Mouse (Mus musculus) adrenal gland (tissue): ENCODE data around the gene Siglecg.
"Not testable (repeated sequence)": the region's sequence is repeated elsewhere in the genome, so short reads cannot be mapped to it uniquely, and the experiment has no call there.

Experiments used
- intact Hi-C: fragments of 180-260 bp; cut with DNase I; formaldehyde crosslinking; loops from one replicate; pipeline ENCODE4 v1.15.1; 2025
- long read RNA-seq, 2 experiments: library from polyadenylated mRNA; unstranded; transcript quantifications; one replicate each; pipeline ENCODE4 v2.0.0; 2020; ENCODE audit warnings: borderline replicate concordance in 1 of 2; ENCODE audit not compliant: insufficient replicate concordance in 1 of 2

The Siglecg gene
- long read RNA-seq, experiment 1: 0 reads
- long read RNA-seq, experiment 2: 0 reads

- intact Hi-C loops: no loop called here
Measured at GRCm38 (mm10) chr7:43408131-43408553, at the start of gene Siglecg. Gene Siglecg, plus strand, starts transcription at chr7:43408204.

GRCm38 (mm10) chr7:43358556-43358955 is 49.4 kb upstream of the Siglecg start:
- intact Hi-C loops: no loop called here

GRCm38 (mm10) chr7:43361442-43361841 is 46.6 kb upstream of the Siglecg start:
- intact Hi-C loops: no loop called here

DNA sequence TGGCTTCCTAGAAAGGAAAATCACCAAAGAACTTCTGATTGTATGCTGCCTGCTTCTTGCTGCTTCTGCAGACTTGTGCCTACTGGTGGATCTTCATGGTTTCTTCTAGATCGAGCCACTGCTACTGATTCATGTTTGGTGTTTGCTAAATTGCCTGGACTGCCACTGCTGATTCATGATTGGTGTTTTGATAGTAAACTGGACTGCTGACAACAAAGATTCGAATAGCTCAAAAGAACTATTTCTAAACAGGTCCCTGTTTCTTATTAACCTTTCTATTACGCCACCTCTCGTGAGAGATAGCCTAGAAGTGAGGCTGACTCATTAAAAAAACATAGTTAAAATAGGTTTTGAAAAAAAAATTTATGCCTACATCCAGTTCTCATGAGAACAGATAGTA is 46.0 kb upstream of the Siglecg start:
- intact Hi-C loops: no loop called here

- intact Hi-C loops: loop anchor here (2.0 kb wide), 1 partner anchor 95 kb away; no protein-coding TSS in a partner anchor
Measured at GRCm38 (mm10) chr7:43378226-43378625, 29.8 kb upstream of the Siglecg start.

GRCm38 (mm10) chr7:43392349-43393121 is 15.5 kb upstream of the Siglecg start:
- intact Hi-C loops: no loop called here

- intact Hi-C loops: no loop called here
Measured at GRCm38 (mm10) chr7:43399501-43399900, 8.5 kb upstream of the Siglecg start.

- intact Hi-C loops: no loop called here
Measured at GRCm38 (mm10) chr7:43402718-43403117, 5.3 kb upstream of the Siglecg start.

DNA sequence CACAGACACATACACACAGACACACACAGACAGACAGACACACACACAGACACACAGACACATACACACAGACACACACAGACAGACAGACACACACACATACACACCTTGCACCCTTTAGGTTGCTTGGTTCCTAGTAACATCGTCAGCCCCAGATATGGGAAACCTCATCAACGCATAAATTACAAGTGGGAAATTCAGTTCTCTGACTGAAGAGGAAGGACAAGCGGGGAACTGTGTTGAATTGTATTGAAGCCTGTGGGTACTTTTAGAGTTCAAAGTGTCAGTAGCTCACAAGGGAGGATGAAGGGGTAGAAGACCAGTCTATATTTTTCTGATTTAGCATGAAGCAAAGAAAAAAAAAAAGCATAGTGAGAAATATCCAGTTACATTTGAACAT is 431 bp upstream of the Siglecg start:
- intact Hi-C loops: no loop called here

- intact Hi-C loops: no loop called here
Measured at GRCm38 (mm10) chr7:43409084-43409483, 1.1 kb downstream of the Siglecg start.

DNA sequence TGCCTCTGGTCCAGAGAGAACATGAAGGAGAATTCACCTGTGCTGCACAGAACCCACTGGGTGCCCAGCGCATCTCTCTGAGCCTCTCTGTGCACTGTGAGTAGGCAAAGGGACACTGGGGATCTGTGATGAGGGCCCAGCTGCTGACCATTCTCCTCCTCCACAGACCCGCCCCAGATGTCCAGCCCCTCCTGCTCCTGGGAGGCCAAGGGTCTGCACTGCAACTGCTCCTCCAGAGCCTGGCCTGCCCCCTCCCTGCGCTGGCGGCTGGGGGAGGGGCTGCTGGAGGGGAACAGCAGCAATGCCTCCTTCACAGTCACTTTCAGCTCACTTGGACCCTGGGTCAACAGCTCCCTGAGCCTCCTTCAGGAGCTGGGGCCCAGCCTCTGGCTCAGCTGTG is 3.7 kb downstream of the Siglecg start:
- intact Hi-C loops: not testable (repeated sequence)

- intact Hi-C loops: no loop called here
Measured at GRCm38 (mm10) chr7:43417298-43417697, 9.3 kb downstream of the Siglecg start.

DNA sequence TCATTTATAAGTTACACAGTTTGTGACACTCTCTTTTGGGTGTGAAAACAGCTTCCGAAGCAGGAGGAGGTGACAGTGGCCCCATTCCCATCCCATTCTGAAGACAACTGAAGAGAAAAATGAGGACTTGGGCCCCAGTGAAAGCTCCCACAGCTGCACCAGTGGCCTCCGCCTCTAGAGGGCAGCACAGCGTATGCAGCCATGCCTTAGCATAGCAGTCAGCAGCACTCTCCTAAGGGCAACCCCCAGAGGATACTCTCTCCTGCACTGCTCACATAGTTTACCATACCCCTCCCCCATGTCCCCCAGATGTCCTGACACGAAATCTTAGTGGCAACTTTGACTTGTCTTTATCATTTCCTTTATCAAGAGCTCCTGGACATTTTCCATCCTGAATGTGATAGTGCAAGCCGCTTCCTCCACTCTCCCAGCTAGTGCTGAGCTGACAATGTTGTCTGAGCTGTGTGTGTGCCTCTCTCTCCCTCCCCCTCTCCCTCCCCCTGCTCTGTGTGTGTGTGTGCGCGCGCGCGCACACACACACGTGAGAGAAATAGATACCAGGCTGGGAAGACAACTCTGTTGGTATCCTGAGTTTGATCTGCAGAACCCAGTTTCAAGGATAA is 15.1 kb downstream of the Siglecg start:
- intact Hi-C loops: loop anchor here (2.0 kb wide), 1 partner anchor 44 kb away; no protein-coding TSS in a partner anchor

DNA sequence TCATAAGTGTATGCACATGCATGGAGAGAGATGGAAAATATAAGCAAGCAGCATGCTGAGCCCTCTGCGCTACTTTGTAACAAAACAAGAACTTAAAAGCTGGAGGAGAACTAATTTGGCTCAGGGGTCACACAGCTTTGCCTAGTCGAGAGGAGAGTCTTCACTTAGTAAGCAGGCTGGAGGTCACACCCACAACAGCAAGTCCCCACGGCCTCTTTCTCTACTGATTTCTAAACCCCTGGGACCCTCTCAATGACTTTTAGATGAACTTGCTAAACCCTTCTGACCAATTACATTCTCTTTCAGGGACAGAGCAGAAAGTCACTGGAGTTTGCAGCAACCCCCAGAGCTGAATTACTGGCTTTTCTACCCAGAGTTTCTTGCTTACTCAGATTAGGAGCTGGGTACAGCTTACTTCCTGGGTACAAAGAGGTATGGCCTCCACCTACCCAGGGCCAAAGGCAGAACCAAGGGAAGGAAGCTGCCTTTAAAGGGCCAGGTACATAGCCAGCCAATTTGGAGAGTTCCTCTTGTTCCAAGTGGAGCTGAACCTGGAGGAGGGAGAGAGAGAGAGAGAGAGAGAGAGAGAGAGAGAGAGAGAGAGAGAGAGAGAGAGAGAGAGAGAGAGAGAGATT is 16.1 kb downstream of the Siglecg start:
- intact Hi-C loops: loop anchor here (2.0 kb wide), 1 partner anchor 43 kb away; no protein-coding TSS in a partner anchor

- intact Hi-C loops: no loop called here
Measured at GRCm38 (mm10) chr7:43427406-43427805, 19.4 kb downstream of the Siglecg start, which contains the start of gene Lim2. Gene Lim2, plus strand, starts transcription at chr7:43427670.

GRCm38 (mm10) chr7:43429500-43429899 is 21.5 kb downstream of the Siglecg start:
- intact Hi-C loops: no loop called here

GRCm38 (mm10) chr7:43432891-43433290 is 24.9 kb downstream of the Siglecg start:
- intact Hi-C loops: no loop called here

GRCm38 (mm10) chr7:43434676-43435075 is 26.7 kb downstream of the Siglecg start:
- intact Hi-C loops: no loop called here

GRCm38 (mm10) chr7:43436341-43437255 is 28.6 kb downstream of the Siglecg start, which contains the start of gene Nkg7:
Gene Nkg7, plus strand, starts transcription at chr7:43437073.
- intact Hi-C loops: no loop called here

GRCm38 (mm10) chr7:43438611-43439010 is 30.6 kb downstream of the Siglecg start:
- intact Hi-C loops: no loop called here

DNA sequence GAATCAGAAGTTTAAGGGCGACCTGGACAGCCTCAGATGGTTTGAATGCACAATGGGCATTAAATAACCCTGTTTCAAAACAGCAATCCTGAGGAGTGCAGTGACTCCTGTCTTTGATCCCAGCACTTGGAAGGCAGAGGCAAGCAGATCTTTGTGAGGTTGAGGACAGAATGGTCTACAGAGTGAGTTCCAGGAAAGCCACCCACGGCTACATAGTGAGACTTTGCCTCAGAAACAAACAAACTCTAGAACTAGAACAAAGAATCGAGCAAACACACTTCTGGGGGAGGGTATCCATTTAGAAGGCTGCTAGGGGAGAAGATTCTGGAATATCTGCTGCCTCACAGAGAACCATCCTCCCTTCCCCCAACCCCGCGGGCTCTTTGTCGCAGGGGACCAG is 32.5 kb downstream of the Siglecg start, which contains the start of gene Cldnd2:
Cldnd2 (plus strand) TSS at position 301 of the 400 bp plus-strand sequence.
- intact Hi-C loops: loop anchor here (5.0 to 10.0 kb wide), 2 partner anchors 136 to 137 kb away; partner anchors contain the start of gene Zfp719
